Mouse (Mus musculus) embryonic facial prominence, embryonic 11.5 days (tissue): ENCODE results near the gene Ttf1. TPM values are rescaled to one million over a fixed set of nuclear protein-coding genes. Genes with fewer than 3 reads are reported as not detected.
"Not testable (repeated sequence)": the region's sequence is repeated elsewhere in the genome, so short reads cannot be mapped to it uniquely, and the experiment has no call there.

Experiments
- ATAC-seq: fragments of 200-750 bp; cut with Nextera tagmentation; replicated peaks from 2 replicates; pipeline ENCODE4 v1.8.0; 2017; ENCODE audit warnings: low read depth; ENCODE audit not compliant: insufficient number of reproducible peaks, low FRiP score, low TSS enrichment
- DNase-seq: peaks from one replicate; pipeline ENCODE4 v3.0.0-alpha.2; 2015; ENCODE audit warnings: low spot score
- H3K27ac ChIP-seq: fragments of 300-500 bp; sonication (generic); replicated peaks from 2 replicates; pipeline ENCODE4 v1.5.1; 2014; ENCODE audit warnings: mild to moderate bottlenecking, low read depth, low read length, control low read depth
- H3K27me3 ChIP-seq: fragments of 300-500 bp; sonication (generic); 2 replicates; pipeline ENCODE4 v1.6.1; 2014; ENCODE audit warnings: mild to moderate bottlenecking, low read length, moderate library complexity, mixed read lengths; ENCODE audit not compliant: control insufficient read depth, insufficient read depth
- H3K36me3 ChIP-seq: fragments of 300-500 bp; sonication (generic); replicated peaks from 2 replicates; pipeline ENCODE4 v1.6.1; 2014; ENCODE audit warnings: low read depth, mild to moderate bottlenecking, low read length, moderate library complexity, mixed read lengths; ENCODE audit not compliant: control insufficient read depth, insufficient read depth
- H3K4me1 ChIP-seq: fragments of 300-500 bp; sonication (generic); 2 replicates; pipeline ENCODE4 v1.6.1; 2014; ENCODE audit warnings: low read length, mixed read lengths; ENCODE audit not compliant: control insufficient read depth, insufficient read depth
- H3K4me2 ChIP-seq: fragments of 300-500 bp; sonication (generic); 2 replicates; pipeline ENCODE4 v1.6.1; 2014; ENCODE audit warnings: low read depth, mild to moderate bottlenecking, control low read depth, low read length, moderate library complexity
- H3K4me3 ChIP-seq: fragments of 300-500 bp; sonication (generic); 2 replicates; pipeline ENCODE4 v1.5.1; 2014; ENCODE audit warnings: low read depth, low read length, control low read depth
- H3K9ac ChIP-seq: fragments of 300-500 bp; sonication (generic); replicated peaks from 2 replicates; pipeline ENCODE4 v1.6.1; 2014; ENCODE audit warnings: mild to moderate bottlenecking, control low read depth, low read length
- H3K9me3 ChIP-seq: fragments of 300-500 bp; sonication (generic); replicated peaks from 2 replicates; pipeline ENCODE4 v1.6.1; 2016; ENCODE audit warnings: mild to moderate bottlenecking, low read length, inconsistent platforms, mixed read lengths; ENCODE audit not compliant: control insufficient read depth
- WGBS: fragments of 180-500 bp; shearing (Covaris S2); extraction: QIAGEN DNeasy Blood & Tissue Kit; methylation state at CpG from one replicate; pipeline ENCODE4 v1.1.7; 2014; 5-methylcytosine and 5-hydroxymethylcytosine counted together
- polyA plus RNA-seq: library from polyadenylated mRNA; unstranded; fragments of >200 nt; fragmentation: Nextera tagmentation; extraction: Ambion mirVana; gene quantifications from 2 replicates; pipeline ENCODE4 v1.2.1, GENCODE M21; 2014

Gene Ttf1
- polyA plus RNA-seq, 1 experiment from 2014 or later = 10.7 TPM

DNA sequence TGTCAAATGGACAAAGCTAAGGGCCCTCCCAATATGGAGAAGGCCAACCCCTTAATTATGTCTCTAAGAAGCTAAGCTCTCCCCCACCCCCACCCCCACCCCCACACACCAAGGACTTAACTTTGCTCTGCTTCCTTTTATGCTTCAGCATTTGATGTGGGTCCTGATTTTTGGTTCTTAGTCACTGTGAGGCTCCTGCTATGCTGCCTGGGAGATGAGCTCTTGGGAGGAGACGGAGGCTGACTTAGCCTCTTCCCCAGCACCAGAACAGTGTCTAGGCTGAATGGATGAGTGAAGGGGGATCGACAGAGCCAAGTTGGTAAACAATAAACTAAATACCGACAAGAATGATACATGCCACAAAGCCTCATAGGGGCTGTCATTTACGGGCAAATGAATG, 36.7 kb downstream of the Ttf1 start:
- no peaks in the 10 kb centered on the region for H3K9me3 ChIP-seq
- no peak overlapping the region for H3K4me2 ChIP-seq
- H3K4me1 ChIP-seq = no peaks in the 10 kb centered on the region
- no peak for DNase-seq
- no peak overlapping the region for H3K4me3 ChIP-seq
- no peaks in the 10 kb centered on the region for H3K36me3 ChIP-seq
- ATAC-seq = no peak
- H3K27ac ChIP-seq = no peak overlapping the region
- WGBS = 78% methylated on average over 4 of the region's 4 CpGs
- H3K9ac ChIP-seq = no peak overlapping the region
- no peaks in the 10 kb centered on the region for H3K27me3 ChIP-seq

DNA sequence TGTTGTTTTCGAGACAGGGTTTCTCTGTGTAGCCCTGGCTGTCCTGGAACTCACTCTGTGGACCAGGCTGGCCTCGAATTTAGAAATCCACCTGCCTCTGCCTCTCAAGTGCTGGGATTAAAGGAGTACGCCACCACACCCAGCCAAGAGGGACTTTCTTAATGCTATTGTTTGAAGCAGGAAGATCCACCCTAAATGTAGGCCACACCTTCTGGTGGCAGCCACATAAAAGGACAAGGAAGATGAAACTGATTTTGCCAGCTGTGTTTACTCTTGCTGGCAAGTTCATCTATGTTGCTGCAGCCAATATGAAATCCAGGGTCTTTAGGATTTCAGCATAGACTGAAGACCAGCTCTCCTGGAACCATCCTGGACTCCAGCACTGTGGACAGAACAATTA, 37.4 kb downstream of the Ttf1 start:
- H3K4me2 ChIP-seq = no peak overlapping the region
- no peak overlapping the region for H3K27ac ChIP-seq
- no peak overlapping the region for H3K9ac ChIP-seq
- H3K36me3 ChIP-seq = no peaks in the 10 kb centered on the region
- ATAC-seq (no peak), DNase-seq (no peak)
- H3K9me3 ChIP-seq = no peaks in the 10 kb centered on the region
- no peaks in the 10 kb centered on the region for H3K27me3 ChIP-seq
- no peak overlapping the region for H3K4me3 ChIP-seq
- WGBS = 88% methylated on average over 3 of the region's 3 CpGs
- H3K4me1 ChIP-seq = no peaks in the 10 kb centered on the region

DNA sequence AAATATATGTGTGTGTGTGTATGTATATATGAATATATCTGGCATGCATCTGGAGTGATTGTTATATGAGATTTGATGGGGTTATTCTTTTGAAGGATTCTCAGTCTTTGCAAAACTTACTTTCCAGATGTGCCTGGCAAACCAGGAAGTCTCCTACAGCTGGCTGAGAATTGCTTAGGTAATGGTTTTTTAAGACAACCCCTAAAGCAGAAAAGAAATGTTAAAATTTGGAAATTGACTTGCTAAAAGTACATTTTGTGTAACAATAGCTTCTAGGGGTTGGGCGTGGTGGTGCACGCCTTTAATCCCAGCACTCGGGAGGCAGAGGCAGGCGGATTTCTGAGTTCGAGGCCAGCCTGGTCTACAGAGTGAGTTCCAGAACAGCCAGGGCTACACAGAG, 37.9 kb downstream of the Ttf1 start:
- DNase-seq, H3K36me3 ChIP-seq, H3K4me1 ChIP-seq, H3K4me2 ChIP-seq, H3K27me3 ChIP-seq, H3K27ac ChIP-seq, H3K9ac ChIP-seq, ATAC-seq, H3K4me3 ChIP-seq, H3K9me3 ChIP-seq: not testable (repeated sequence)
- WGBS = 99% methylated on average over 3 of the region's 5 CpGs

DNA sequence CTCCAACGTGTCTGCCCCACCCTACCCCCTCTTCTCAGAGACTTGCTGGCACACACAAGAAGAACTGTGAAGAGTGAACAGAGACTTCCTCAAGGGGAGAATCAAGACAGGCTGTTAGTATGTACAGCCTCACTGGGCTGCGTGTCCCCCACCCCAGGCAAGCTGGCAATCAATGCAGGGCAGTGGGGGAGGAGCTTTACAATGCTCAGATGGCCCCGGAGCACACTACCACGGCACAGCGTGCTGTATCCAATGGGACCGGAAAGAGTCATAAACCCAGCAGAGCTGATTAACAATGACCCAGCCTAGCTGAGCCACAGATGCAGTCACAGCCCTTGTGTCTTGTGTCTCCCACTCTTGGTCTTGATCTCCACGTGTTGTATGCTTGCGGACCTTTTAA, 38.7 kb downstream of the Ttf1 start:
- DNase-seq (no peak), ATAC-seq (no peak)
- H3K4me3 ChIP-seq = no peak overlapping the region
- H3K9ac ChIP-seq = no peak overlapping the region
- 78% methylated on average over 8 of the region's 8 CpGs for WGBS
- no peaks in the 10 kb centered on the region for H3K27me3 ChIP-seq
- H3K36me3 ChIP-seq = no peaks in the 10 kb centered on the region
- no peak overlapping the region for H3K27ac ChIP-seq
- H3K4me1 ChIP-seq = no peaks in the 10 kb centered on the region
- H3K9me3 ChIP-seq = no peaks in the 10 kb centered on the region
- H3K4me2 ChIP-seq = no peak overlapping the region

DNA sequence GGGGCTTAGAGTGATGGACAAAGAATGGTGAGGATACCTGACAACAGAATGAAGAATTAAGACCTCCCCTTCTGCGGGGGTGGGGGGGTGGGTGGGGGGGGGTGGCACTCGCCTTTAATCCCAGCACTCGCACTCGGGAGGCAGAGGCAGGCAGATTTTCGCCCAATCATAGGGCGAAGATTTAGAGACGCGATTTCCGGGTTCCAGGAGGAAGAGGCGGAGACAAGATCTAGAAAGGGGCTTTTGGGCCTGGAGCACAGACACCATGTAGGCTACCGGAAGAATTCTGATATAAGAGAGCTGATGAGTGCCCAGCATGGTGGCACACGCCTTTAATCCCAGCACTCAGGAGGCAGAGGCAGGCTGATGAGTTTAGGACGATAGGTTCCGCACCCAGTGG, 39.6 kb downstream of the Ttf1 start:
- Histone ChIP-seq H3K27me3 (no peaks in the 10 kb centered on the region), H3K4me1 (no peaks in the 10 kb centered on the region), H3K36me3 (no peaks in the 10 kb centered on the region), H3K27ac (no peak overlapping the region), H3K9ac (no peak overlapping the region), H3K4me2 (no peak overlapping the region), H3K9me3 (no peaks in the 10 kb centered on the region), H3K4me3 (no peak overlapping the region)
- 91% methylated on average over 14 of the region's 14 CpGs for WGBS
- no peak for ATAC-seq
- DNase-seq = no peak

DNA sequence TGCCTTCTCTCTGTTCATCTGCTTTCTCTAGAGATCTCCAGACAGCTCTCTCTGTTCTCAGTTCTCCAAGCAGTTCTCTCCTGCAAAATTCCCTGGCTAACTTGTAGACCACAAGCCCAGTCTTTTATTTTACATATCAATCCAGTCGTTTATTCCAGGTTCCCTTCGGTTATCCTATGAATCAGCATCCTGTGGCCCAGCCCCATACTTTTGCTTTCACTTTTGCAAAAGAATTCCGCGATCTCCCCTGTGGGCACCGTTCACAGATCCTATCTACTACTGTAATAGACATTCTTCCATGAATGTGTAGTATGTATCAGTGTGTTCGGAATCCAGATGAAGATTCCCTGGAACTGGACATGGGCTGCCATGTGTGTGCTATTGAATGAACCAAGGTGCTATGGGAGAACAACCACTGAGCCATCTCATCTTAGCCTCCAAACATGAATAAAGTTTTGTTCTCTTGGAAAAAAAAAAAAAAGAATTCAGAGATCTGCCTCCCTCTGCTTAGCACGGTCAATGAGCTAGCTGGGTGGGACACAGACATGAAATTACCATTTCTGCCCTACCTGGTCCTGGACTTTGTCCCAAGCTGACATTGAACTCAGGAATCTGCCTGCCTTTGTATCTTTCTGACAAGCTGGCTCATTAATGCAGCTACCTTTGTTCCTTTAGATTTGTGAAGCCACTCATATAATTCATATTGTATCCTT, 40.9 kb downstream of the Ttf1 start:
- H3K27me3 ChIP-seq = no peaks in the 10 kb centered on the region
- no peak overlapping the region for H3K9ac ChIP-seq
- H3K4me2 ChIP-seq = no peak overlapping the region
- no peak for DNase-seq
- H3K4me3 ChIP-seq = no peak overlapping the region
- ATAC-seq = no peak
- WGBS = 79% methylated on average over 7 of the region's 7 CpGs
- no peaks in the 10 kb centered on the region for H3K9me3 ChIP-seq
- no peak overlapping the region for H3K27ac ChIP-seq
- H3K4me1 ChIP-seq = no peaks in the 10 kb centered on the region
- H3K36me3 ChIP-seq = no peaks in the 10 kb centered on the region

DNA sequence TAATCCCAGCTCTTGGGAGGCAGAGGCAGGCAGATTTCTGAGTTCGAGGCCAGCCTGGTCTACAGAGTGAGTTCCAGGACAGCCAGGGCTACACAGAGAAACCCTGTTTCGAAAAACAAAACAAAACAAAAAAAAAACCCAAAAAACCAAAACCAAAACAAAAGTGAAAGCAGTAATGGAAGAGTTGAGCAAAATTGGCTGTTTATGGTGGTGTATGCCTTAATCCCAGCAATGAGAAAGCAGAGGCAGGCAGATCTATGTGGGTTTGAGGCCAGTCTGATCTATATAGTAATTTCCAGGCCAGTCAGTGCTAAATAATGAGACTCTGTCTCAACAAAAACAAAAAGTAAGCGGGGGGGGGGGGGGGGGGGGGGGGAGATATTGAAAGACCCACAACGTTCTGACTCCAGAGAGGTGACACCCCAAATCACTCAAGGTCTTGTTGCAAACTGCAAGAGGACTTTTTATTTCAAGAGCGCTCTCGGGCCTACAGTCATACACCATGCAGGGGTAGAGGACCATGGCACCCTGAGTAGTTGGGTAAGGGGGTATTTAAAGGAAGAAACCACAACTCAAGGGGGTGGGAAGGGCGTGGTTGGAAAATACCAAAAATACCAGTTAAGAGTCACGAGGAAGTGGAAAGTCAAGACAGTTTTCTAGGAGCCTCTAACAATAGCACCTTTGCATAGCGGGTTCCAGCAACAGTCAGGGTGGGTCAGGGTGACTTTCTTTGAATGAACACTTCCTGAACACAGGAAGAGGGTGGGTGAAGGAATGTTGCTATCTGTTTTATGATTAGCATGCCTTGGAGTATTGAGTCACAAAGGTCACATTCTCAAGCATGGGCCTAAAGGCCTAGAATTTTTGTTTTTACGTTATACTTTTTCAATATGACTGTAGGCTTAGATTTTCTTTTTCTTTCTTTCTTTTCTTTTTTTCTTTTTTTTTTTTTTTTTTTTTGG, 42.6 kb downstream of the Ttf1 start:
- not testable (repeated sequence) for H3K9me3 ChIP-seq, H3K27me3 ChIP-seq, H3K9ac ChIP-seq, DNase-seq, H3K4me3 ChIP-seq, H3K36me3 ChIP-seq, ATAC-seq, H3K4me2 ChIP-seq, H3K27ac ChIP-seq, H3K4me1 ChIP-seq
- 91% methylated on average over 9 of the region's 10 CpGs for WGBS

DNA sequence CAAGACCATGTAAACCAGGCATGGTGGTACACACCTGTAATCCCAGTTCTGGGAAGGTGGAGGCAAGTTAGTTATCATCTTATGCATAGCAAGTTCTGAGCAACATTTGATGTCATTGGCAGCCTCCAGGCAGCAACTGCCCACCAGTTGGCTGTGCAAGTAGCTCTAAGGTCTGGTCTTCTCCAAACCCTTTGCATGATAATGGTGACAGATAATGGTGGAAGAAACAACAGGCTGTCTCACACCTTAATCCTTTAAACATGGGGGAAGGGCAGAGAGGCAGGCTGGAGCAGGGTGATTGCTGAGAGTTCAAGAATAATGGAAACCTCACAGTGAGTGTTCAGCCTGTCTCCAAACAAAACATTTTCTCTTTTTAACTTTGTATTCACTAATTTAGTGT, 60.9 kb downstream of the Ttf1 start:
- H3K9me3 ChIP-seq = no peaks in the 10 kb centered on the region
- H3K27ac ChIP-seq = no peak overlapping the region

More for the DNA sequence above, 60.9 kb downstream of the Ttf1 start:
- no peaks in the 10 kb centered on the region for H3K4me1 ChIP-seq
- ATAC-seq = no peak
- DNase-seq = no peak
- H3K4me2 ChIP-seq = no peak overlapping the region
- no peak overlapping the region for H3K4me3 ChIP-seq
- no peaks in the 10 kb centered on the region for H3K36me3 ChIP-seq
- H3K9ac ChIP-seq = no peak overlapping the region
- H3K27me3 ChIP-seq = no peaks in the 10 kb centered on the region
